Mouse (Mus musculus): Measurements from ENCODE around the gene Pqlc2.

- TF ChIP-seq POLR2A (IDR thresholded peaks at IDR 0.05; ENCODE audit: extremely low read depth, insufficient read depth, low read length) (no peak), CTCF (IDR thresholded peaks at IDR 0.05; ENCODE audit: extremely low read depth, insufficient read depth, low read length) (no peak)
These were observed 1.2 kb upstream of the Pqlc2 start for GRCm38 (mm10) chr4:139311707-139312106.
